9 mouse cellular contexts compared by ENCODE assay signal in the genomic region with DNA sequence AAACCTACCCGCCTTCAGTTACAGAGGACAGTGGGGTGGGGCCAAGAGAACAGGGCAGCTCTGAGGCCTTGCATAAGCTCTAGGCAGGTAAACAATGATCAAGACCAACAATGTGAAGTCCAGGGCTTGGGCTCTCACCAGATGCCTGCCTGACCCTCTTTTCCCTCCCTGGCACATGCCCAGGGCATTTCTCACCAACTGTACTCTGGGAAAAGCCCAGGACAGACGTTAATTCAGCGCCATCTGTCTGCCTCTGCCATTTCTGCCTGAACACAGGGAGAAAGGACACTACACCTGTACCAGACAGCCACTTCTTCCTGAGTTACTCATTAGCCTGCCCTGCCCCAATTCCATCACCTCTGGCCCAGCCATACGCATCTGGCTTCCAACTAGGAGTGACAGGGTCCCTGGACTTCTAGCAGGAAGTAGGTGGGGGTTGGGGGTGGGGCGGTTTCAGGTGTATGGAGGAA. TPM values are rescaled to one million over a fixed set of nuclear protein-coding genes. Genes with fewer than 3 reads are reported as not detected.
A peak's percentile ranks its signal among the peaks of the same experiment; 100 is the strongest.
DNase-seq lines count a peak whose midpoint lies in the region; ATAC-seq and TF ChIP-seq lines count a peak whose summit lies in the region.
"Had no signal": no experiment of that assay in that cellular context is flagged by ENCODE, and none has a peak within 500 bp of the region (broad histone marks: within the 10 kb centered on the region; RNA-seq: fewer than 3 reads in every experiment).

No protein-coding gene starts in this region.

- H3K9ac ChIP-seq in midbrain, postnatal 0 days (replicated peaks; ENCODE audit: low read length, poor library complexity, severe bottlenecking), result no peak overlapping the region
- peak overlapping the region; percentile 42 for H3K9ac ChIP-seq in intestine, embryonic 16.5 days (ENCODE audit: low read depth, low read length)
- H3K9ac ChIP-seq in liver, embryonic 13.5 days, result no peak overlapping the region

- H3K27me3 ChIP-seq in midbrain, postnatal 0 days (ENCODE audit: insufficient read depth, low read length), result no peaks in the 10 kb centered on the region
- H3K27me3 ChIP-seq in midbrain, embryonic 10.5 days (ENCODE audit: low read depth, poor library complexity, severe bottlenecking), result peaks cover 40% of the 10 kb centered on the region
- no peaks in the 10 kb centered on the region for H3K27me3 ChIP-seq in intestine, embryonic 16.5 days (replicated peaks; ENCODE audit: control insufficient read depth, insufficient read depth, low read length)
- H3K27me3 ChIP-seq in liver, embryonic 13.5 days, result peaks cover 62% of the 10 kb centered on the region

- H3K4me3 ChIP-seq in midbrain, postnatal 0 days (ENCODE audit: low read depth, low read length), result no peak overlapping the region
- H3K4me3 ChIP-seq in midbrain, embryonic 10.5 days, result no peak overlapping the region
- H3K4me3 ChIP-seq in intestine, embryonic 16.5 days (ENCODE audit: low read length), result peak overlapping the region; percentile 19
- no peak overlapping the region for H3K4me3 ChIP-seq in liver, embryonic 13.5 days (replicated peaks)

- H3K27ac ChIP-seq in midbrain, postnatal 0 days (ENCODE audit: low read depth, low read length), result no peak overlapping the region
- H3K27ac ChIP-seq in midbrain, embryonic 10.5 days (replicated peaks), result no peak overlapping the region
- H3K27ac ChIP-seq in intestine, embryonic 16.5 days (ENCODE audit: low read length), result peak overlapping the region; percentile 97
- peak overlapping the region; percentile 73 for H3K27ac ChIP-seq in liver, embryonic 13.5 days

- peaks cover 6% of the 10 kb centered on the region; the same call in 1 of the 2 replicates for H3K36me3 ChIP-seq in midbrain, postnatal 0 days (ENCODE audit: insufficient read depth, low read length)
- no peaks in the 10 kb centered on the region for H3K36me3 ChIP-seq in midbrain, embryonic 10.5 days
- H3K36me3 ChIP-seq in intestine, embryonic 16.5 days (ENCODE audit: control insufficient read depth, insufficient read depth, low read length), result no peaks in the 10 kb centered on the region
- H3K36me3 ChIP-seq in liver, embryonic 13.5 days, result no peaks in the 10 kb centered on the region

- ATAC-seq in midbrain, postnatal 0 days (ENCODE audit: low FRiP score), result no peak
- ATAC-seq in intestine, embryonic 16.5 days, result peak; percentile 84
- peak; percentile 66 for ATAC-seq in liver, embryonic 13.5 days (ENCODE audit: low read depth)

- TF ChIP-seq CTCF in midbrain, postnatal 0 days (IDR thresholded peaks at IDR 0.05), result peak; percentile 38

- intact Hi-C loops in heart, postnatal 14 days (cut with DNase I), result no loop called here

- no peaks in the 10 kb centered on the region for H3K9me3 ChIP-seq in midbrain, postnatal 0 days (ENCODE audit: low read length)
- H3K9me3 ChIP-seq in midbrain, embryonic 10.5 days (replicated peaks), result no peaks in the 10 kb centered on the region
- H3K9me3 ChIP-seq in intestine, embryonic 16.5 days (ENCODE audit: control insufficient read depth, low read length), result no peaks in the 10 kb centered on the region
- no peaks in the 10 kb centered on the region for H3K9me3 ChIP-seq in liver, embryonic 13.5 days (replicated peaks)

- peak; percentile 37 for DNase-seq in midbrain, postnatal 0 days (ENCODE audit: low spot score)
- no peak for DNase-seq in midbrain, embryonic 10.5 days (ENCODE audit: low spot score)
- DNase-seq in liver, embryonic 13.5 days, result no peak
- peak; percentile 58 for DNase-seq in urinary bladder, postnatal 14 days (ENCODE audit: low spot score)
- no peak for DNase-seq in heart, postnatal 14 days
- no peak for DNase-seq in gastrocnemius, postnatal 25 days
- no peak for DNase-seq in thymus, postnatal 0 days (ENCODE audit: low spot score)
- DNase-seq: layer of hippocampus, postnatal 36 days had no signal

- no peaks in the 10 kb centered on the region; the same call in 1 of the 2 replicates for H3K4me1 ChIP-seq in midbrain, postnatal 0 days (ENCODE audit: insufficient read depth, low read length)
- H3K4me1 ChIP-seq in midbrain, embryonic 10.5 days, result peaks cover 30% of the 10 kb centered on the region
- peaks cover 15% of the 10 kb centered on the region for H3K4me1 ChIP-seq in intestine, embryonic 16.5 days (ENCODE audit: control insufficient read depth, insufficient read depth, low read length)
- peaks cover 23% of the 10 kb centered on the region for H3K4me1 ChIP-seq in liver, embryonic 13.5 days (replicated peaks)

- 58% methylated on average over 5 of the region's 5 CpGs for WGBS in midbrain, postnatal 0 days
- WGBS in midbrain, embryonic 10.5 days, result 60% methylated on average over 5 of the region's 5 CpGs
- WGBS in intestine, embryonic 16.5 days, result 38% methylated on average over 5 of the region's 5 CpGs
- WGBS in liver, embryonic 13.5 days (ENCODE audit: insufficient replicate concordance), result 47% methylated on average over 5 of the region's 5 CpGs

- no peak overlapping the region for H3K4me2 ChIP-seq in midbrain, postnatal 0 days (ENCODE audit: low read depth, low read length, poor library complexity, severe bottlenecking)
- peak overlapping the region; percentile 58 for H3K4me2 ChIP-seq in intestine, embryonic 16.5 days (ENCODE audit: low read depth, low read length)
- H3K4me2 ChIP-seq in liver, embryonic 13.5 days, result peak overlapping the region; percentile 28; the same call in 1 of the 2 replicates

RNA-seq across cellular contexts. Expression of gene Cgn, which starts 2.8 kb away (rescaled TPM):
- 11.6 and 13.6 TPM in 2 replicates for total RNA-seq in midbrain, postnatal 0 days (2014; rRNA removed)
- polyA plus RNA-seq in midbrain, postnatal 0 days (2015; fragmentation: Nextera tagmentation; extraction: Ambion mirVana), result 11.4 and 12.4 TPM in 2 replicates
- polyA plus RNA-seq in midbrain, embryonic 10.5 days (2016; fragmentation: Nextera tagmentation; extraction: Ambion mirVana), result 5.7 and 5.9 TPM in 2 replicates
- 80.9 and 90.7 TPM in 2 replicates for polyA plus RNA-seq in intestine, embryonic 16.5 days (2015; fragmentation: Nextera tagmentation; extraction: Ambion mirVana)
- 7.2 and 8.3 TPM in 2 replicates for polyA plus RNA-seq in liver, embryonic 13.5 days (2015; fragmentation: Nextera tagmentation; extraction: Ambion mirVana)
- under 1 TPM; 0.63 to 0.86 TPM for total RNA-seq in heart, postnatal 14 days (2021)
- not detected for total RNA-seq in gastrocnemius, postnatal 25 days (2021)
- polyA plus RNA-seq in thymus, postnatal 0 days (2015; fragmentation: Nextera tagmentation; extraction: Ambion mirVana), result 1.9 and 2.5 TPM in 2 replicates

RNA-seq across cellular contexts. Expression of gene Pogz, which starts 53.9 kb away (rescaled TPM):
- total RNA-seq in midbrain, postnatal 0 days (2014; rRNA removed), result 42.5 and 59.9 TPM in 2 replicates
- 17.2 and 17.5 TPM in 2 replicates for polyA plus RNA-seq in midbrain, postnatal 0 days (2015; fragmentation: Nextera tagmentation; extraction: Ambion mirVana)
- 17.9 and 21.7 TPM in 2 replicates for polyA plus RNA-seq in midbrain, embryonic 10.5 days (2016; fragmentation: Nextera tagmentation; extraction: Ambion mirVana)
- polyA plus RNA-seq in intestine, embryonic 16.5 days (2015; fragmentation: Nextera tagmentation; extraction: Ambion mirVana), result 9.2 and 9.9 TPM in 2 replicates
- polyA plus RNA-seq in liver, embryonic 13.5 days (2015; fragmentation: Nextera tagmentation; extraction: Ambion mirVana), result 2.4 and 2.9 TPM in 2 replicates
- 10 to 100 TPM; 23.9 to 24.0 TPM for total RNA-seq in heart, postnatal 14 days (2021)
- 10 to 100 TPM; 13.3 to 13.4 TPM for total RNA-seq in gastrocnemius, postnatal 25 days (2021)
- polyA plus RNA-seq in thymus, postnatal 0 days (2015; fragmentation: Nextera tagmentation; extraction: Ambion mirVana), result 10.3 and 12.3 TPM in 2 replicates

Comparison
In these comparisons a context has a peak if more than half of its experiments do, and no peak if none do; other contexts are left out.
1. DNase-seq: peak in midbrain, postnatal 0 days (single experiment) and urinary bladder, postnatal 14 days (single experiment); none in midbrain, embryonic 10.5 days (single experiment), liver, embryonic 13.5 days (single experiment), heart, postnatal 14 days (0 of 2), gastrocnemius, postnatal 25 days (single experiment) and thymus, postnatal 0 days (single experiment).
2. H3K27ac ChIP-seq: peak in intestine, embryonic 16.5 days (single experiment) and liver, embryonic 13.5 days (single experiment); none in midbrain, postnatal 0 days (single experiment) and midbrain, embryonic 10.5 days (single experiment).